Mouse (Mus musculus) intestine, embryonic 14.5 days (tissue): ENCODE measurements around the gene Plek2. TPM values are rescaled to one million over a fixed set of nuclear protein-coding genes. Genes with fewer than 3 reads are reported as not detected.

ENCODE experiments used
- ATAC-seq: fragments of 200-750 bp; cut with Nextera tagmentation; replicated peaks from 2 replicates; pipeline ENCODE4 v1.8.0; 2017; ENCODE audit warnings: low read depth, moderate number of reproducible peaks, moderate TSS enrichment, moderate library complexity; ENCODE audit not compliant: low FRiP score, low TSS enrichment
- DNase-seq: peaks from one replicate; pipeline ENCODE4 v3.0.0-alpha.2; 2018; ENCODE audit warnings: low spot score
- H3K27ac ChIP-seq: fragments of 300-500 bp; sonication (generic); 2 replicates; pipeline ENCODE4 v1.5.1; 2014; ENCODE audit warnings: low read depth, mild to moderate bottlenecking, control low read depth
- H3K27me3 ChIP-seq: fragments of 300-500 bp; sonication (generic); replicated peaks from 2 replicates; pipeline ENCODE4 v1.6.1; 2014; ENCODE audit warnings: low read length, control low read depth; ENCODE audit not compliant: control insufficient read depth, insufficient read depth
- H3K36me3 ChIP-seq: fragments of 300-500 bp; sonication (generic); 2 replicates; pipeline ENCODE4 v1.6.1; 2014; ENCODE audit warnings: low read length, control low read depth; ENCODE audit not compliant: control insufficient read depth, insufficient read depth
- H3K4me1 ChIP-seq: fragments of 300-500 bp; sonication (generic); replicated peaks from 2 replicates; pipeline ENCODE4 v1.6.1; 2014; ENCODE audit warnings: low read length, control low read depth, mixed read lengths; ENCODE audit not compliant: control insufficient read depth, insufficient read depth
- H3K4me2 ChIP-seq: fragments of 300-500 bp; sonication (generic); 2 replicates; pipeline ENCODE4 v1.6.1; 2014; ENCODE audit warnings: low read length
- H3K4me3 ChIP-seq: fragments of 300-500 bp; sonication (generic); 2 replicates; pipeline ENCODE4 v1.5.1; 2014; ENCODE audit warnings: low read depth, low read length, control low read depth, mixed read lengths
- H3K9ac ChIP-seq: fragments of 300-500 bp; sonication (generic); 2 replicates; pipeline ENCODE4 v1.6.1; 2014; ENCODE audit warnings: mild to moderate bottlenecking, low read length
- H3K9me3 ChIP-seq: fragments of 300-500 bp; sonication (generic); 2 replicates; pipeline ENCODE4 v1.6.1; 2016; ENCODE audit warnings: low read length, control low read depth; ENCODE audit not compliant: control insufficient read depth
- WGBS: fragments of 180-500 bp; shearing (Covaris S2); extraction: QIAGEN DNeasy Blood & Tissue Kit; methylation state at CpG from one replicate; pipeline ENCODE4 v1.1.7; 2014; 5-methylcytosine and 5-hydroxymethylcytosine counted together
- polyA plus RNA-seq: library from polyadenylated mRNA; unstranded; fragments of >200 nt; fragmentation: Nextera tagmentation; extraction: Ambion mirVana; gene quantifications from 2 replicates; pipeline ENCODE4 v1.2.1, GENCODE M21; 2014

The Plek2 gene
- polyA plus RNA-seq, 1 experiment from 2014 or later: 16.2 TPM

GRCm38 (mm10) chr12:78903313-78903712, 3.5 kb downstream of the Plek2 start:
- Histone ChIP-seq H3K27me3 (peaks cover 11% of the 10 kb centered on the region; the same call in 1 of the 2 replicates), H3K27ac (no peak overlapping the region), H3K4me1 (no peaks in the 10 kb centered on the region), H3K4me2 (no peak overlapping the region), H3K9ac (no peak overlapping the region), H3K36me3 (no peaks in the 10 kb centered on the region), H3K9me3 (no peaks in the 10 kb centered on the region), H3K4me3 (no peak overlapping the region)
- 79% methylated on average over 4 of the region's 4 CpGs for WGBS
- DNase-seq (no peak), ATAC-seq (no peak)

- no peak overlapping the region for H3K27ac ChIP-seq
- ATAC-seq (no peak), DNase-seq (no peak)
- WGBS: 80% methylated on average over 5 of the region's 5 CpGs
- no peaks in the 10 kb centered on the region for H3K4me1 ChIP-seq
- no peaks in the 10 kb centered on the region for H3K36me3 ChIP-seq
- H3K9me3 ChIP-seq: no peaks in the 10 kb centered on the region
- H3K27me3 ChIP-seq: no peaks in the 10 kb centered on the region
- H3K9ac ChIP-seq: no peak overlapping the region
- H3K4me2 ChIP-seq: no peak overlapping the region
- H3K4me3 ChIP-seq: no peak overlapping the region
Measured at GRCm38 (mm10) chr12:78901467-78901866, 5.3 kb downstream of the Plek2 start.

- ATAC-seq: no peak
- WGBS: 94% methylated on average over 1 of the region's 1 CpGs
- no peak overlapping the region for H3K27ac ChIP-seq
Measured at GRCm38 (mm10) chr12:78897861-78898260, 8.9 kb downstream of the Plek2 start.

GRCm38 (mm10) chr12:78891149-78891548, 15.6 kb downstream of the Plek2 start:
- no peak; the same call in 1 of the 2 replicates for ATAC-seq
- 80% methylated on average over 2 of the region's 2 CpGs for WGBS
- H3K36me3 ChIP-seq: peaks cover 15% of the 10 kb centered on the region

More at GRCm38 (mm10) chr12:78897861-78898260, 8.9 kb downstream of the Plek2 start:
- Histone ChIP-seq H3K27me3 (no peaks in the 10 kb centered on the region), H3K9ac (no peak overlapping the region), H3K9me3 (no peaks in the 10 kb centered on the region), H3K4me1 (no peaks in the 10 kb centered on the region), H3K4me2 (no peak overlapping the region), H3K4me3 (no peak overlapping the region), H3K36me3 (no peaks in the 10 kb centered on the region)
- DNase-seq: no peak

GRCm38 (mm10) chr12:78890062-78890461, 16.7 kb downstream of the Plek2 start:
- no peak overlapping the region for H3K9ac ChIP-seq
- DNase-seq (no peak), ATAC-seq (no peak)
- H3K27me3 ChIP-seq: no peaks in the 10 kb centered on the region
- no peak overlapping the region for H3K27ac ChIP-seq
- no peak overlapping the region for H3K4me2 ChIP-seq
- no peak overlapping the region for H3K4me3 ChIP-seq
- H3K4me1 ChIP-seq: no peaks in the 10 kb centered on the region
- H3K36me3 ChIP-seq: peaks cover 26% of the 10 kb centered on the region
- H3K9me3 ChIP-seq: 0 out of 2 replicates have a peak, but pooled peaks cover 2% of the 10 kb centered on the region
- 66% methylated on average over 1 of the region's 1 CpGs for WGBS

More at GRCm38 (mm10) chr12:78891149-78891548, 15.6 kb downstream of the Plek2 start:
- Histone ChIP-seq H3K27ac (no peak overlapping the region), H3K9ac (no peak overlapping the region), H3K4me2 (no peak overlapping the region), H3K4me3 (no peak overlapping the region), H3K4me1 (no peaks in the 10 kb centered on the region), H3K9me3 (0 out of 2 replicates have a peak, but pooled peaks cover 2% of the 10 kb centered on the region), H3K27me3 (no peaks in the 10 kb centered on the region)
- no peak for DNase-seq

GRCm38 (mm10) chr12:78874581-78874980, 32.2 kb downstream of the Plek2 start:
- no peaks in the 10 kb centered on the region for H3K9me3 ChIP-seq
- H3K4me1 ChIP-seq: no peaks in the 10 kb centered on the region
- no peak overlapping the region for H3K4me3 ChIP-seq
- no peak overlapping the region for H3K4me2 ChIP-seq
- no peaks in the 10 kb centered on the region for H3K27me3 ChIP-seq
- DNase-seq (no peak), ATAC-seq (no peak)
- 93% methylated on average over 3 of the region's 3 CpGs for WGBS
- no peak overlapping the region for H3K27ac ChIP-seq
- H3K36me3 ChIP-seq: peaks cover 81% of the 10 kb centered on the region
- H3K9ac ChIP-seq: no peak overlapping the region

GRCm38 (mm10) chr12:78868115-78868514, 38.6 kb downstream of the Plek2 start:
- H3K36me3 ChIP-seq: peaks cover 45% of the 10 kb centered on the region
- DNase-seq: no peak
- peaks cover 3% of the 10 kb centered on the region for H3K4me1 ChIP-seq
- 84% methylated on average over 1 of the region's 1 CpGs for WGBS
- no peak overlapping the region for H3K4me3 ChIP-seq
- H3K27me3 ChIP-seq: no peaks in the 10 kb centered on the region
- no peak overlapping the region for H3K9ac ChIP-seq
- no peak overlapping the region for H3K4me2 ChIP-seq
- no peaks in the 10 kb centered on the region for H3K9me3 ChIP-seq
- no peak for ATAC-seq
- no peak overlapping the region for H3K27ac ChIP-seq

- peaks cover 10% of the 10 kb centered on the region for H3K4me1 ChIP-seq
- DNase-seq (no peak), ATAC-seq (no peak)
- H3K4me3 ChIP-seq: no peak overlapping the region
- no peak overlapping the region for H3K9ac ChIP-seq
- 94% methylated on average over 1 of the region's 1 CpGs for whole genome bisulfite sequencing
- H3K27ac ChIP-seq: no peak overlapping the region
- H3K4me2 ChIP-seq: no peak overlapping the region
- H3K27me3 ChIP-seq: no peaks in the 10 kb centered on the region
- peaks cover 28% of the 10 kb centered on the region for H3K36me3 ChIP-seq
- H3K9me3 ChIP-seq: no peaks in the 10 kb centered on the region
Measured at GRCm38 (mm10) chr12:78865434-78865833, 41.3 kb downstream of the Plek2 start.

GRCm38 (mm10) chr12:78862254-78862730, 44.5 kb downstream of the Plek2 start:
- peaks cover 5% of the 10 kb centered on the region for H3K36me3 ChIP-seq
- no peaks in the 10 kb centered on the region for H3K27me3 ChIP-seq
- peaks cover 13% of the 10 kb centered on the region for H3K4me1 ChIP-seq
- DNase-seq (no peak), ATAC-seq (peak; percentile 61; the same call in 1 of the 2 replicates)
- no peaks in the 10 kb centered on the region for H3K9me3 ChIP-seq
- peak overlapping the region; percentile 92 for H3K9ac ChIP-seq
- peak overlapping the region; percentile 77 for H3K4me3 ChIP-seq
- peak overlapping the region; percentile 92 for H3K4me2 ChIP-seq
- peak overlapping the region; percentile 86 for H3K27ac ChIP-seq
- under 1% methylated on average over 22 of the region's 22 CpGs for WGBS
